In genomic region chr13:28952576-28953571, GRCm38 (mm10) we compare ENCODE assay signal across 9 mouse cellular contexts. TPM values are rescaled to one million over a fixed set of nuclear protein-coding genes. Genes with fewer than 3 reads are reported as not detected.
DNase-seq lines count a peak whose midpoint lies in the region; ATAC-seq lines count a peak whose summit lies in the region.
"Had no signal": no experiment of that assay in that cellular context is flagged by ENCODE, and none has a peak within 500 bp of the region (broad histone marks: within the 10 kb centered on the region; RNA-seq: fewer than 3 reads in every experiment).

No protein-coding gene starts in this region.

- peak overlapping the region; percentile 99 for H3K9ac ChIP-seq in intestine, embryonic 16.5 days (ENCODE audit: low read depth, low read length)

- WGBS in intestine, embryonic 16.5 days = under 1% methylated on average over 97 of the region's 98 CpGs
- WGBS in limb, embryonic 10.5 days = under 1% methylated on average over 98 of the region's 98 CpGs
- WGBS in midbrain, embryonic 10.5 days = under 1% methylated on average over 86 of the region's 98 CpGs

- DNase-seq in ovary, adult 18-20 months (ENCODE audit: low spot score) = peak; percentile 65
- no peak for DNase-seq in ovary, postnatal 14 days (ENCODE audit: low spot score)
- peak; percentile 71 for DNase-seq in embryo, embryonic 9.5 days (ENCODE audit: extremely low spot score)
- peak; percentile 77 for DNase-seq in limb, embryonic 10.5 days (ENCODE audit: low spot score)
- no peak for DNase-seq in midbrain, embryonic 10.5 days (ENCODE audit: low spot score)
- DNase-seq in spleen, postnatal 36 days (ENCODE audit: low spot score in 2 of 2) = peak; percentile 32 to 33

- peak overlapping the region; percentile 91 for H3K4me3 ChIP-seq in intestine, embryonic 16.5 days (ENCODE audit: low read length)
- peak overlapping the region; percentile 99 for H3K4me3 ChIP-seq in limb, embryonic 10.5 days
- H3K4me3 ChIP-seq in midbrain, embryonic 10.5 days = peak overlapping the region; percentile 83

- H3K4me1 ChIP-seq in intestine, embryonic 16.5 days (ENCODE audit: control insufficient read depth, insufficient read depth, low read length) = peaks cover 7% of the 10 kb centered on the region
- peaks cover 28% of the 10 kb centered on the region for H3K4me1 ChIP-seq in limb, embryonic 10.5 days
- H3K4me1 ChIP-seq in midbrain, embryonic 10.5 days = peaks cover 28% of the 10 kb centered on the region

- no peaks in the 10 kb centered on the region for H3K36me3 ChIP-seq in intestine, embryonic 16.5 days (ENCODE audit: control insufficient read depth, insufficient read depth, low read length)
- peaks cover 24% of the 10 kb centered on the region for H3K36me3 ChIP-seq in limb, embryonic 10.5 days
- H3K36me3 ChIP-seq in midbrain, embryonic 10.5 days = peaks cover 26% of the 10 kb centered on the region

- no peaks in the 10 kb centered on the region for H3K9me3 ChIP-seq in intestine, embryonic 16.5 days (ENCODE audit: control insufficient read depth, low read length)
- H3K9me3 ChIP-seq in limb, embryonic 10.5 days (replicated peaks) = no peaks in the 10 kb centered on the region
- H3K9me3 ChIP-seq in midbrain, embryonic 10.5 days (replicated peaks) = no peaks in the 10 kb centered on the region

- peak overlapping the region; percentile 69 for H3K4me2 ChIP-seq in intestine, embryonic 16.5 days (ENCODE audit: low read depth, low read length)

- H3K27ac ChIP-seq in intestine, embryonic 16.5 days (ENCODE audit: low read length) = peak overlapping the region; percentile 100
- peak overlapping the region; percentile 99 for H3K27ac ChIP-seq in limb, embryonic 10.5 days
- H3K27ac ChIP-seq in midbrain, embryonic 10.5 days (replicated peaks) = peak overlapping the region; percentile 99

- no peaks in the 10 kb centered on the region for H3K27me3 ChIP-seq in intestine, embryonic 16.5 days (replicated peaks; ENCODE audit: control insufficient read depth, insufficient read depth, low read length)
- H3K27me3 ChIP-seq in limb, embryonic 10.5 days (ENCODE audit: low read depth, poor library complexity, severe bottlenecking) = no peaks in the 10 kb centered on the region
- H3K27me3 ChIP-seq in midbrain, embryonic 10.5 days (ENCODE audit: low read depth, poor library complexity, severe bottlenecking) = no peaks in the 10 kb centered on the region

- ATAC-seq in granulocyte monocyte progenitor cell, adult 5-6 weeks (replicated peaks; ENCODE audit: poor library complexity, severe bottlenecking) = peak; percentile 10
- ATAC-seq in intestine, embryonic 16.5 days = peak; percentile 45

RNA-seq across cellular contexts. Expression of gene Sox4, which starts 0.6 kb away (rescaled TPM):
- total RNA-seq in granulocyte monocyte progenitor cell, adult 5-6 weeks (2014; fragmentation: Nextera tagmentation) = 25.7 and 31.6 TPM in 2 replicates
- total RNA-seq in granulocyte monocyte progenitor cell, adult 5-6 weeks (2017) = 38.6 and 41.5 TPM in 2 replicates
- polyA plus RNA-seq in intestine, embryonic 16.5 days (2015; fragmentation: Nextera tagmentation; extraction: Ambion mirVana) = 7.8 and 13.6 TPM in 2 replicates
- 53.9 and 72.0 TPM in 2 replicates for polyA plus RNA-seq in limb, embryonic 10.5 days (2016; fragmentation: Nextera tagmentation; extraction: Ambion mirVana)
- 65.0 and 94.6 TPM in 2 replicates for polyA plus RNA-seq in midbrain, embryonic 10.5 days (2016; fragmentation: Nextera tagmentation; extraction: Ambion mirVana)
- total RNA-seq: MEL had no signal

Comparison
In these comparisons a context has a peak if more than half of its experiments do, and no peak if none do; other contexts are left out.
1. DNase-seq: peak in ovary, adult 18-20 months (single experiment), embryo, embryonic 9.5 days (single experiment), limb, embryonic 10.5 days (single experiment) and spleen, postnatal 36 days (2 of 2); none in ovary, postnatal 14 days (single experiment) and midbrain, embryonic 10.5 days (single experiment).
2. Peak in every context shown above with its lines, with median percentiles within 50 percentile points of each other: H3K27ac ChIP-seq and H3K4me3 ChIP-seq.